Mouse (Mus musculus) colon, adult 2 months (tissue): Measurements from ENCODE around the gene Hipk2. TPM values are rescaled to one million over a fixed set of nuclear protein-coding genes. Genes with fewer than 3 reads are reported as not detected.

Experiments used
- polyA plus RNA-seq: library from polyadenylated mRNA; depleted of rRNA; stranded (reverse); fragments of >200 nt; gene quantifications from 2 replicates; pipeline ENCODE4 v1.2.3, GENCODE M21; 2012; rRNA removed

Hipk2 gene
- 16.2 and 17.8 TPM in 2 replicates for polyA plus RNA-seq

DNA sequence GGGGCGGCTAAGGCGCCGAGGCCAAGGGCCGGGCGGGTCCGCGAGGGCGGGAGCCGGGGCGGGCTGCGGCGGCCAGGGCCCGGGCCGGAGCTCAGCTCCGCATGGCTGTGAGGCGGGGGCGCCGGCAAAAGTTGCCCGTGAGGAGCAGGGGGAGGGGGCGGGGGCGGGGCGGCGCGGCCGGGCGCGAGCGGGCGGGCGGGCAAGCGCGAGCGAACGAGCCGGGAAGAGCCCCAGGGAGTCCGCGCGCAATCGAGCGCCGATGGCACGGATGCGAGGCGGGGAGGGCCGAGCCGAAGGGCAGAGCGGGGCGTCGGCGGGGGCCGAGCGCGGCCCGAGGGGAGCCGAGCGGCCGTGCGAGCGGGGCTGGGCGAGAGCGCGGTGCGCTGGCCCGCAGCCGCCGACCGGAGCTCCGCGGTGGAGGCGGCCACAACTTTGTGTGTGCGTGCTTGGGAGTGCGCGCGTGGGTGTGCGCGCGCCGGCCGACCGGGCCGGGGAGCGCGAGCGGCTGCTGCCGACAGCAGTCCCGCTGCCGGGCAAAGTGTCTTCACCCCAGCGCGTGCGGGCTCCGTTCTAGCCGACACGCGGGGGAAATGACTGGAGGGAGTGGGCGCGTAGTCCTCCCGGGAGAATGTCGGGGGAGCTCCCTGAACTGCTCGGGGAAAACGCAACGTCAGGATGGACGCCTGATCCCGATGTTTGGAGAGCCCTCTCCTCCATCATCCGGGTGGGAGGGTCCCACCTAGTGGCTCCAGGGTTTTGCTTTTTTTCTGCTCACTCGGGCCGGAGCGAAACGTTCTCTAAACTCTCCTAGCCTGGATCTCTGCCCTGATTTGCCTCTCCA lies at the start of gene Hipk2:
Gene Hipk2, minus strand, starts transcription at position 95 of the 841 bp plus-strand sequence.

GRCm38 (mm10) chr6:38875258-38876070 lies 501 bp downstream of the Hipk2 start, which contains the start of gene Tbxas1:
Gene Tbxas1 (plus strand): TSS chr6:38875404.

GRCm38 (mm10) chr6:38662714-38663615 lies 213.0 kb downstream of the Hipk2 start, which contains the start of gene Clec2l:
Gene Clec2l (plus strand): TSS chr6:38663069.

Other genes starting within 250 kb of the Hipk2 start
- 1.0 and 1.2 TPM in 2 replicates for gene Klrg2, start 238.9 kb downstream of the Hipk2 start, polyA plus RNA-seq
- gene Clec2l, start 213.1 kb downstream of the Hipk2 start, polyA plus RNA-seq: 0.52 TPM in 2 replicates
- 2.9 and 3.1 TPM in 2 replicates for gene Tbxas1, start 761 bp downstream of the Hipk2 start, polyA plus RNA-seq
- gene Parp12, start 242.2 kb upstream of the Hipk2 start, polyA plus RNA-seq: 56.3 and 73.8 TPM in 2 replicates